Mouse (Mus musculus) ES-Bruce4 (cell line): ENCODE data around the gene Gm28635. TPM values are rescaled to one million over a fixed set of nuclear protein-coding genes. Genes with fewer than 3 reads are reported as not detected.
"Not testable (repeated sequence)": the region's sequence is repeated elsewhere in the genome, so short reads cannot be mapped to it uniquely, and the experiment has no call there.

Experiments
- H3K27ac ChIP-seq: 2 replicates; pipeline ENCODE4 v1.5.1; 2012; ENCODE audit warnings: low read length, inconsistent platforms; ENCODE audit not compliant: insufficient read depth
- H3K27me3 ChIP-seq: 2 replicates; pipeline ENCODE4 v1.6.1; 2012; ENCODE audit warnings: mild to moderate bottlenecking, low read length, inconsistent platforms; ENCODE audit not compliant: control insufficient read depth, poor library complexity, insufficient read depth, severe bottlenecking
- H3K36me3 ChIP-seq: 2 replicates; pipeline ENCODE4 v1.6.1; 2012; ENCODE audit warnings: inconsistent platforms, mild to moderate bottlenecking, low read length, moderate library complexity; ENCODE audit not compliant: control insufficient read depth, poor library complexity, insufficient read depth, severe bottlenecking
- H3K4me1 ChIP-seq: one replicate; pipeline ENCODE4 v1.8.1; 2011; ENCODE audit warnings: low read length; ENCODE audit not compliant: control insufficient read depth, insufficient read depth
- H3K4me3 ChIP-seq: 2 replicates; pipeline ENCODE4 v1.5.1; 2011; ENCODE audit warnings: low read depth, mild to moderate bottlenecking, low read length
- H3K9ac ChIP-seq: 2 replicates; pipeline ENCODE4 v1.6.1; 2012; ENCODE audit warnings: low read depth, mild to moderate bottlenecking, inconsistent platforms; ENCODE audit not compliant: poor library complexity, severe bottlenecking
- H3K9me3 ChIP-seq: replicated peaks from 2 replicates; pipeline ENCODE4 v1.6.1; 2012; ENCODE audit warnings: mild to moderate bottlenecking, low read length, inconsistent platforms; ENCODE audit not compliant: control insufficient read depth, poor library complexity, insufficient read depth, severe bottlenecking
- CTCF ChIP-seq: IDR thresholded peaks from one replicate; pipeline ENCODE4 v1.8.1; 2011; ENCODE audit warnings: low read depth, low read length
- EP300 ChIP-seq: IDR thresholded peaks from 2 replicates; pipeline ENCODE4 v1.6.1; 2011; ENCODE audit warnings: low read depth, low read length; ENCODE audit not compliant: insufficient read depth
- POLR2A ChIP-seq: IDR thresholded peaks from one replicate; pipeline ENCODE4 v1.8.1; 2011; ENCODE audit warnings: low read length; ENCODE audit not compliant: insufficient read depth
- polyA plus RNA-seq: library from polyadenylated mRNA; stranded (reverse); fragments of >200 nt; gene quantifications from 2 replicates; pipeline ENCODE4 v1.2.4, GENCODE M21; 2011; ENCODE audit warnings: low read depth; ENCODE audit not compliant: missing spikeins, insufficient read depth, insufficient read length

The Gm28635 gene
- polyA plus RNA-seq, 1 experiment = not detected

GRCm38 (mm10) chr2:84677270-84677967, 422 bp downstream of the Gm28635 start:
- Histone ChIP-seq H3K4me1 (no peaks in the 10 kb centered on the region), H3K9me3 (no peaks in the 10 kb centered on the region), H3K27me3 (no peaks in the 10 kb centered on the region), H3K9ac (peak overlapping the region; percentile 79), H3K36me3 (peaks cover 45% of the 10 kb centered on the region), H3K4me3 (peak overlapping the region; percentile 94), H3K27ac (peak overlapping the region; percentile 51; the same call in 1 of the 2 replicates)
- TF ChIP-seq EP300 = no peak
- TF ChIP-seq CTCF = peak; percentile 35
- TF ChIP-seq POLR2A = no peak

GRCm38 (mm10) chr2:84671535-84671934, 6.3 kb downstream of the Gm28635 start:
- H3K36me3 ChIP-seq = peaks cover 56% of the 10 kb centered on the region
- not testable (repeated sequence) for H3K4me1 ChIP-seq, H3K4me3 ChIP-seq

GRCm38 (mm10) chr2:84670569-84670933, 7.3 kb downstream of the Gm28635 start, which contains the start of gene Selenoh:
TSS of gene Selenoh (minus strand) at chr2:84670770.
- H3K9me3 ChIP-seq = no peaks in the 10 kb centered on the region
- TF ChIP-seq POLR2A (no peak), EP300 (no peak), CTCF (no peak)
- H3K27me3 ChIP-seq = no peaks in the 10 kb centered on the region
- peak within 1 kb of the TSS; percentile 97 for H3K9ac ChIP-seq
- no peaks in the 10 kb centered on the region for H3K4me1 ChIP-seq
- peak within 1 kb of the TSS; percentile 99 for H3K27ac ChIP-seq
- peaks cover 46% of the 10 kb centered on the region for H3K36me3 ChIP-seq
- peak within 1 kb of the TSS; percentile 95 for H3K4me3 ChIP-seq

More at GRCm38 (mm10) chr2:84671535-84671934, 6.3 kb downstream of the Gm28635 start:
- H3K27me3 ChIP-seq, H3K9me3 ChIP-seq: not testable (repeated sequence)
- peak overlapping the region; percentile 97 for H3K9ac ChIP-seq
- H3K27ac ChIP-seq = 0 out of 2 replicates have a peak overlapping the region, but pooled peaks have one; percentile 98

- Histone ChIP-seq H3K4me3 (peak overlapping the region; percentile 95), H3K27ac (peak overlapping the region; percentile 99), H3K9me3 (no peaks in the 10 kb centered on the region), H3K9ac (peak overlapping the region; percentile 97), H3K27me3 (no peaks in the 10 kb centered on the region), H3K4me1 (no peaks in the 10 kb centered on the region), H3K36me3 (peaks cover 40% of the 10 kb centered on the region)
- no peak for TF ChIP-seq EP300
- no peak for TF ChIP-seq CTCF
- no peak for TF ChIP-seq POLR2A
These were observed 7.8 kb downstream of the Gm28635 start for GRCm38 (mm10) chr2:84669828-84670568.

GRCm38 (mm10) chr2:84666081-84666480, 11.8 kb downstream of the Gm28635 start:
- no peak for TF ChIP-seq CTCF
- no peak for TF ChIP-seq EP300
- TF ChIP-seq POLR2A = no peak
- peaks cover 16% of the 10 kb centered on the region for H3K36me3 ChIP-seq
- H3K27ac ChIP-seq = no peak overlapping the region
- no peak overlapping the region for H3K4me3 ChIP-seq
- H3K4me1 ChIP-seq = no peaks in the 10 kb centered on the region
- H3K9ac ChIP-seq = no peak overlapping the region
- no peaks in the 10 kb centered on the region for H3K27me3 ChIP-seq
- no peaks in the 10 kb centered on the region for H3K9me3 ChIP-seq

- Histone ChIP-seq H3K9me3 (no peaks in the 10 kb centered on the region), H3K27ac (no peak overlapping the region), H3K9ac (no peak overlapping the region), H3K27me3 (no peaks in the 10 kb centered on the region), H3K36me3 (no peaks in the 10 kb centered on the region; the same call in 1 of the 2 replicates), H3K4me3 (no peak overlapping the region), H3K4me1 (no peaks in the 10 kb centered on the region)
- no peak for TF ChIP-seq EP300
- peak; percentile 33 for TF ChIP-seq CTCF
These were observed 15.0 kb downstream of the Gm28635 start for GRCm38 (mm10) chr2:84662866-84663265.
